Mouse (Mus musculus) naive thymus-derived CD4-positive, alpha-beta T cell, adult 2 months (primary cell): ENCODE measurements around the gene Psmd14.

Source experiments
- DNase-seq: peaks from one replicate; pipeline ENCODE4 v3.0.0-alpha.2; 2011; ENCODE audit warnings: low read depth

Psmd14 gene

DNA sequence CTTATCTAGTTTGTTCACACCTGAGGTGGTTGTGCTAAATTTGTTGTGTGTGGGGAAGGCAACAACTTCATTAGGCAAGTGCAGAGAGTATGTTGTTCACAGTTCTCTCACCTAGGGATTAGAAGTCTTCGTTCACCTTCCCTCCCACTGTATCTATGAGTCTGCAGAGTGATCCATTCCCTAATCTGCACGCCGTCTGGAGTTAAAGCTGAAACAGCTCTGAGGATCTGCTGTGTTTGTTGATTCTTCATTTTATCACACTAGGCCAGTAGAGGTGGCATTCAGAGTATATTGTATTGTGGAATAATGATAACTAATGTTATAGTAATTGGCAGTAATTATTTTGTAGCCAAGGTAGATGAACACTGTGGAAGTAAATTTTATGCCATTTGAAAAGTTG lies 48.5 kb downstream of the Psmd14 start:
- no peak for DNase-seq

DNA sequence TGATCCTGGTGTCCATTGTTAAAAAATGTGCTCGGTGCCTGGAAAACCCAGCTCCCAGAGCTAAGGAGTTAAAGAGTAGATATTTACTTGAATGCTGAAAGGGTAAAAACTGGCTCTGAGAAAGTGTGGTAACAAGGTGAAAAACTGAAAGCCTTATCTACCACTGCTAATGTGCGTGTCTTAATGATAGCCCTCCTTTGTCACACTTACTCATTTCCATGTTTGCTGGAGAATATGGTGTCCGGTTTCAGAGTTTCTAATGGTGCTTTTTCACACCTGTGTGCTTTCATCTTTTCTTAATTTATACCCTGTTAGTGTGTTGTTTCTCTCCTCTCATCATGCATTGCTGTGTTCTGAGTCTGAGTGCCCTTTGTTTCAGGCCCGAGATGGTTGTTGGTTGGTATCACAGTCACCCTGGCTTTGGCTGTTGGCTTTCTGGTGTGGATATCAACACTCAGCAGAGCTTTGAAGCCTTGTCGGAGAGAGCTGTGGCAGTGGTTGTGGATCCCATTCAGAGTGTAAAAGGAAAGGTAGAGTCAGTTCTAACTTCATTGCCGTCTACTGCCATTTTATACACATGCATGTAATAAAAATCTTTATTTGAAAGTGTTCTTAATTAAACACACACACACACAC lies 53.1 kb downstream of the Psmd14 start:
- DNase-seq, result no peak

DNA sequence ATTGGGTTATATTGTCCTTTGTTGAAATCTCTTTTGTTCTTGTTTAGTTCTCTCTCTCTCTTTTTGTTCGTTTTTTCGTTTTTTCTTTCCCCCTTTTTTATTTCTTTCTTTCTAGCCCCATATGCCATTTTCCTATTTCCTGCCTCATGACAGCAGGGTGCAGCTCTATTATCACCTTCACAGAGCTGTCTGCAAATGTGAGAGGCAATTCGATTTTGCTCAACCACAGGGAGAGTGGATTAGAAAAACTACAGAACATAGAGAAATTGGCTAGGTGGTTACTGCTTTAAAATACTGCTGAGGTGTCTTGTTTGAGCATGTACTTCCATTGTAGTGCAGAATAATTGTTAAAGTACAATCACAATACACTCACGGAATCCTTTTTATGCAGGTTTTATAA lies 54.0 kb downstream of the Psmd14 start:
- DNase-seq, result no peak

- DNase-seq, result no peak
These were observed 69.3 kb downstream of the Psmd14 start for GRCm38 (mm10) chr2:61780794-61781193.

DNA sequence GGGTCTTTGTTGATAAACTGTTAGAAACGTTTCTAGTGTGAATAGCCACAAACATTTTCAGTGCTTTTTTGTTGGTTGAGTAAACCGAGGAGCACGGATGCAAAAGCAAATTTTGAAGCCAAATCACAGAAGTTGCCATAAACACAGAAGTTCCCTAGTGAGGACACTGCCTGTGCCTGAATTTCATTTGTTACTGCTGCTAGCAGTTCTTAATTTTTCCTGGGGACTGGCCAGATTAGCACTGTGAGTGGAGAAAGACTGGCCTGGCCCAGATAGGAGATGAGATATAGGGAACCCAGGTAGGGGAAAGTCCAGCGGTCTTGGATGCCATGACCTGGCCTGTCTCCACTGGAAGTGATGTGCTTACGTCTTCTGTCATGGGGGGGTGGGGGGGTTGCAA lies 83.5 kb downstream of the Psmd14 start:
- DNase-seq, result no peak

DNA sequence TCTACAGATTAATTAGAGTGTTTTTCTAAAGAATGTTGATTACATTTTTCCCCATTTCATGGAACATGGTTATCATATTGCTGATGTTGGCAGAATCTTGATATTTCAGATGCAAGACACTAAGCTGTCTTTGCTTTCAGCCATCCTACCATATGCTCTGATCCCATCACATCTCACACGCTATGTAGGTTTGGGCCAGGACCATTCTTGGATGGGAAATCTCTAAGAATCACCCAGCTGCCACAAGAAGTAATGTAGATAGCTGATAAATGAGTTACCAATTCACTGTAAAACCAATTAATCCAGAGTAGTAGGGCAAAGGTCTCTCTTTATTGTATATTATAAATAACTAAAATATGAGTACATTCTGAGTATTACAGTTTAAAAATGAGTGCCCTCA lies 86.6 kb downstream of the Psmd14 start:
- no peak for DNase-seq

- peak; percentile 8 for DNase-seq
These were observed 91.3 kb downstream of the Psmd14 start, which contains the start of gene Tbr1 for GRCm38 (mm10) chr2:61802656-61803251. Gene Tbr1 (plus strand): TSS chr2:61802930.

DNA sequence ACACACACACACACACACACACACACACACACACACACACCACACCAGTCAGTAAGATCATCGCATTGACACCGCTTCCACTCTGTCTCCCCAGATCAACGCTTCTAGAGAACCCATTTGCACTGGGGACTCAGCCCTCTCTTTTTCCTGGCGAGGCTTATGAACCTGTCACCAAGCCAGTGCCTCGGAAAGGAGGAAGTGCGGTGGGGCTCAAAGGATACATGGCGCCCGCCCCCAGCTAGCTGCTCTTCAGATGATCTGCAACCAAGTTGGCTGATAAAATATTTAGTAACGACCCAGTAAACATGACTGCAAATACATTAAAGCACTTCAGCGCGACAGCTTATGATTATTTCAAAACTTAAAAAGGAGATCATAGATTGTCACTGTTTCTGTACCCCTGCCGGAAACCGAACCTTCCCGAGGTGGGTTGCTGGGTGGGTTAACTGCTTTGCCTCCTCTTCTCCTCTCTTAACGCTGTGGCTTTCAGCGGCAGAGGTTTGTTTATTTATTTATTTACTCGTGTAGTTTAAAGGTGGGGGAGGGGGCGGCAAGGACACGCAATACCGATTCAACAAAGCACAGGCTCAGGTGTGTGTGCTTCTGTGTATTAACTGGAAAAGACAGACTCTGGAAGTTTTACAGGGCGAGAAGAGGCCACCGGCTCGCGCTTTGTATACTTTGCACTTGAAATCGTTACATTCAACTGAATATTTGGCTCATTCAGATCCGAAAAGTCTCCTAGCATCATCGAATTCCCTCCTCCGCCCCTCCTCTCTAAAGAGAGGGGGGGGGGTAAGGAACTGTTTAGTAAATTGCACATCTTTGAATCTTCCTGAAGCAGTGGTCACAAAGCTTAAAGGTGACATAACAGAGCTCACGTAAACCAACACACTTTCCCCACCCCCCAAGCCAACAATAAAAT lies 92.2 kb downstream of the Psmd14 start:
- peak; percentile 48 for DNase-seq

DNA sequence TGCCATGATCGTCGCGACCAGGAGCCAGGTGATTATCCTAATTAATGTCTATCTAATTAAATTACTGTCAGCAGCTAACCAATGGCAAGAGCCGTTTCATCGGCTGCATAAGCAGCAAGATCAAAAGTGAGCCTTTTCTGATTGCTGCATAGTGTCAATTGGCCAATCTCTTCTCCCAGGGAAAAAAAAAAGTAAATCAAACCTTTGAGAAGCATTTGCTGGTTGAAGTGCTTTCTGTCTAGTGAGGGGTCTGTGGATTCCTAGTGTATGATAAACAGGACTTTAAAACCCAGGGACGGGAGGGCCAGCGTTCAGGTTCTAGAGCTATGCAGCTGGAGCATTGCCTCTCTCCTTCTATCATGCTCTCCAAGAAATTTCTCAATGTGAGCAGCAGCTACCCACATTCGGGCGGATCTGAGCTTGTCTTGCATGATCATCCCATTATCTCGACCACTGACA lies 92.9 kb downstream of the Psmd14 start:
- no peak for DNase-seq

DNA sequence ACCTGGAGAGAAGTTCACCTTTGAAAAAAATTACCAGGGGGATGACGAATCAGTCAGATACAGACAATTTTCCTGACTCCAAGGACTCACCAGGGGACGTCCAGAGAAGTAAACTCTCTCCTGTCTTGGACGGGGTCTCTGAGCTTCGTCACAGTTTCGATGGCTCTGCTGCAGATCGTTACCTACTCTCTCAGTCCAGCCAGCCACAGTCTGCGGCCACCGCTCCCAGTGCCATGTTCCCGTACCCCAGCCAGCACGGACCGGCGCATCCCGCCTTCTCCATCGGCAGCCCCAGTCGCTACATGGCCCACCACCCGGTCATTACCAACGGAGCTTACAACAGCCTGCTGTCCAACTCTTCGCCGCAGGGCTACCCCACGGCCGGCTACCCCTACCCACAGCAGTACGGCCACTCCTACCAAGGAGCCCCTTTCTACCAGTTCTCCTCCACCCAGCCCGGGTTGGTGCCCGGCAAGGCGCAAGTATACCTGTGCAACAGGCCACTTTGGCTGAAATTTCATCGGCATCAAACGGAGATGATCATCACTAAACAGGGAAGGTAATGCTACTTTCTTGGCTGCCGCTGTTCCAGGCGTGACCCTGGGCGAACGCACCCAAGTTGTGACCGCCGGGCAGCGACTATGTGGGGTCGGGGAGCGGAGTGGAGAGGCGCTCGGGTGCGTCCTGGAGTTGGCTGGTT lies 93.5 kb downstream of the Psmd14 start:
- DNase-seq, result peak; percentile 24

GRCm38 (mm10) chr2:61805541-61806345 lies 94.2 kb downstream of the Psmd14 start:
- DNase-seq, result peak; percentile 33

DNA sequence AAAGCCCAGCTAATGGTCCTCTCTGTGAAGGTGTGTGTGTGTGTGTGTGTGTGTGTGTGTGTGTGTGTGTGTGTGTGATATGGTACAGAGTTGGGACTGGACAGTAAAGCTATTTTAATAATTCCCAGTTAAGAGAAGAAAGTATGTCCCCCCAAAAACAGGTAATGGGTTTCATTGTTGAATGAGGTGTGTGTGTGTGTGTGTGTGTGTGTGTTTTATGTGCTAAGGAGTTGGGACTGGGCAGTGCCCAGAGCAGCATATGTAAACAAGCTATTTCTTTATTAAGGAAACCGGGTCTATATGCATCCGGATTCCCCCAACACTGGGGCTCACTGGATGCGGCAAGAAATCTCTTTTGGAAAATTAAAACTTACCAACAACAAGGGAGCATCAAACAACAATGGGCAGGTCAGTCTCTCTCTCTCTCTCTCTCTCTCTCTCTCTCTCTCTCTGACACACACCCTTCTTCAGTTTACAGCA lies 94.9 kb downstream of the Psmd14 start:
- peak; percentile 13 for DNase-seq

GRCm38 (mm10) chr2:61807151-61807550 lies 95.7 kb downstream of the Psmd14 start:
- peak; percentile 31 for DNase-seq

- DNase-seq, result peak; percentile 8
These were observed 96.3 kb downstream of the Psmd14 start for GRCm38 (mm10) chr2:61807781-61808180.

- peak; percentile 18 for DNase-seq
These were observed 97.3 kb downstream of the Psmd14 start for GRCm38 (mm10) chr2:61808776-61809175.

- DNase-seq, result no peak
These were observed 97.9 kb downstream of the Psmd14 start for GRCm38 (mm10) chr2:61809381-61809780.

DNA sequence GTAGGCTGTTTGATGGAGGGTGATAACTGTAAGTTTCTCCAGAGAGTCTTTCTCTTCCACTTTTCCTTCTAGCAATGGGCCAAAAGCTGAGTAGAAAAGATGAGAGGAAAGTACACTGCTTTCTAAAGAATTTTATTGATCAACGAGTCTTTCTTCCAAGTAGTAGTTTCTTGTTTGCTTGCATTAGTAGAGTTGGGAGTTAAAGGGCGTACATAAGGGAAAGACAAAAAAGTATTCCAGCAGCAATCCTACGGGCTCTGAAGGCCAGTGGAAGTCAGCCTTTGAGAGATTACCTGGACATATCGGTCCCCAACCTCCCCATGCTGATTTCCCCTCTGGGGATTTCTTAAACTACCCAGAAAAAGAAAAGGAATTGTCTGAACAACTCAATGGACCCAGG lies 99.3 kb downstream of the Psmd14 start:
- DNase-seq, result peak; percentile 7

DNA sequence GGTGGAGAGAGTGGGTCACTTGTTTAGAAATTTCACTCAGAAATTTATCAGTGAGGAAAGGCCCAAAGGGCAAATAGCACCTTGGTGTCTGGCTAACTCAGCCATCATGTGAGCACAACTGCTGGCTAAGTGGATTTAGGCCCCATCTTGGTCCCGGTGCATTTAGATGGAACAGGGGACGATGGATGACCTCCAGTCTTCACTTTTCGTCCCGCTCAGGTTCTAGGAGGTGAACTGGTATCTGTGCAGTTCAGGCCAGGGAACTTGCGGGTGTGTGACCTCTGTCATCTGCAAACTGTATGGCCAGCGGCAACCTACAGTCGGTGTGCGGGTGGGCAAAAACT lies 99.6 kb downstream of the Psmd14 start:
- DNase-seq, result peak; percentile 5

DNA sequence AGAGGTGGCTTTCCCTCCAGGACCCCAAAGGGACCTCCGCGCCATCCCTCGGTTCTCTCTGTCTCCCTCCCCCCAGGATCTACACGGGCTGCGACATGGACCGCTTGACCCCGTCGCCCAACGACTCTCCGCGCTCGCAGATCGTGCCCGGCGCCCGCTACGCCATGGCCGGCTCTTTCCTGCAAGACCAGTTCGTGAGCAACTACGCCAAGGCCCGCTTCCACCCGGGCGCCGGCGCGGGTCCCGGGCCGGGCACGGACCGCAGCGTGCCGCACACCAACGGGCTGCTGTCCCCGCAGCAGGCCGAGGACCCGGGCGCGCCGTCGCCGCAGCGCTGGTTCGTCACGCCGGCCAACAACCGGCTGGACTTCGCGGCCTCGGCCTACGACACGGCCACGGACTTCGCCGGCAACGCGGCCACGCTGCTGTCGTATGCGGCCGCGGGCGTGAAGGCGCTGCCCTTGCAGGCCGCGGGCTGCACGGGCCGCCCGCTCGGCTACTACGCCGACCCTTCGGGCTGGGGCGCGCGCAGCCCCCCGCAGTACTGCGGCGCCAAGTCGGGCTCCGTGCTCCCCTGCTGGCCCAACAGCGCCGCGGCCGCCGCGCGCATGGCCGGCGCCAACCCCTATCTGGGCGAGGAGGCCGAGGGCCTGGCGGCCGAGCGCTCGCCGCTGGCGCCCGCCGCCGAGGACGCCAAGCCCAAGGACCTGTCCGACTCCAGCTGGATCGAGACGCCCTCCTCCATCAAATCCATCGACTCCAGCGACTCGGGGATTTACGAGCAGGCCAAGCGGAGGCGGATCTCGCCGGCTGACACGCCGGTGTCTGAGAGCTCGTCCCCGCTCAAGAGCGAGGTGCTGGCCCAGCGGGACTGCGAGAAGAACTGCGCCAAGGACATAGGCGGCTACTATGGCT lies 100.3 kb downstream of the Psmd14 start:
- peak; percentile 23 for DNase-seq

DNA sequence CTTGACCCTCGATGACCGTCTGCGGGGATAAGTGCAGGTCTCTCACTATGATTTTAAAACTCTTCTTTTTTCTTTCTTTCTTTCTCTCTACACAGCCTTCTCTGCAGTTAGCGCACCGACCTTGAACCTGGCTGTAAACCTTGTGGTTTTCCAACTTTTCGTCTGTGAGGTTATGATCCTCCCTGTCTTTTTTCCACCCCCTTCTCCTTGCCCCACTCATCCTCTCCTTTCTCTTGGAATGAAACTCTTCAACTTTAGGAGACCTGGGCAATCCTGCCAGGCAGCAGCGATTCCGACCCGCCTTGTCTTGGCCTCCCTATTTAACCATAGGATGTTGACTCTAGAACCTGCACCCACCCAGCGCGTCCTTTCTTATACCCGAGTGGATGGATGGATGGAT lies 101.0 kb downstream of the Psmd14 start:
- DNase-seq, result peak; percentile 15
